Mouse (Mus musculus) lung, adult 2 months (tissue): Measurements from ENCODE around the gene Tmem255b.

Experiments
- CTCF ChIP-seq: fragments of 200-500 bp; IDR thresholded peaks from 2 replicates; pipeline ENCODE4 v1.5.1; 2011; ENCODE audit warnings: mild to moderate bottlenecking, low read length, control low read depth; ENCODE audit not compliant: insufficient read depth
- POLR2A ChIP-seq: fragments of 200-500 bp; IDR thresholded peaks from 2 replicates; pipeline ENCODE4 v1.6.1; 2011; ENCODE audit warnings: low read depth, mild to moderate bottlenecking, control low read depth, low read length, borderline replicate concordance; ENCODE audit errors: extremely low read depth

DNA sequence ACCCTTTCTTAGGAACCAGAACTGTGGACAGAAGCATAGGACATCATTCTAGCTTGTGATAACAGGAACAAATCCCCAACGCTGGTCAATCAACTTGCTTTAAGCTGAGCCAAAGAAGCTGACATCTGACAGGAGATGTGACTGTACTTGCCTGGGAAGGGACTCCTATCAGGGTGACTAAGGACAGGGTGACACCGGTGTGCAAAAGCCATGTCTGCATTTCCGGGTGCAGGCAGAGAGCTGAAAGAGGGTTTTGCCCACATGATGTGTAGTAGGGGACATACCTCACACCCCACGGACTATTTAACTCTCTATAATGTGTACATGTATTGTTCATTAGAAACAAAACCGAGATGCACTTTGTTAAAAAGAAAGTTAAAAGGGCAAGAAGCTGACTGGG is 48.2 kb downstream of the Tmem255b start:
- TF ChIP-seq CTCF (no peak), POLR2A (no peak)
